Mouse (Mus musculus) hindbrain, embryonic 13.5 days (tissue): Measurements from ENCODE around the gene Gm10320. TPM values are rescaled to one million over a fixed set of nuclear protein-coding genes. Genes with fewer than 3 reads are reported as not detected.
A peak's percentile ranks its signal among the peaks of the same experiment; 100 is the strongest.

Experiments used
- ATAC-seq: fragments of 200-750 bp; cut with Nextera tagmentation; 2 replicates; pipeline ENCODE4 v1.8.0; 2017; ENCODE audit warnings: moderate TSS enrichment; ENCODE audit not compliant: low FRiP score
- H3K27ac ChIP-seq: fragments of 300-500 bp; sonication (generic); 2 replicates; pipeline ENCODE4 v1.5.1; 2015; ENCODE audit warnings: inconsistent platforms, mild to moderate bottlenecking, moderate library complexity
- H3K27me3 ChIP-seq: fragments of 300-500 bp; sonication (generic); 2 replicates; pipeline ENCODE4 v1.6.1; 2015; ENCODE audit warnings: mild to moderate bottlenecking, inconsistent platforms
- H3K36me3 ChIP-seq: fragments of 300-500 bp; sonication (generic); 2 replicates; pipeline ENCODE4 v1.6.1; 2015; ENCODE audit warnings: mild to moderate bottlenecking, inconsistent platforms
- H3K4me1 ChIP-seq: fragments of 300-500 bp; sonication (generic); replicated peaks from 2 replicates; pipeline ENCODE4 v1.6.1; 2015; ENCODE audit warnings: inconsistent platforms
- H3K4me2 ChIP-seq: fragments of 300-500 bp; sonication (generic); 2 replicates; pipeline ENCODE4 v1.6.1; 2015; ENCODE audit warnings: inconsistent platforms, mild to moderate bottlenecking, moderate library complexity
- H3K4me3 ChIP-seq: fragments of 300-500 bp; sonication (generic); 2 replicates; pipeline ENCODE4 v1.5.1; 2015; ENCODE audit warnings: mild to moderate bottlenecking, inconsistent platforms
- H3K9ac ChIP-seq: fragments of 300-500 bp; sonication (generic); 2 replicates; pipeline ENCODE4 v1.6.1; 2015; ENCODE audit warnings: mild to moderate bottlenecking, inconsistent platforms
- H3K9me3 ChIP-seq: fragments of 300-500 bp; sonication (generic); 2 replicates; pipeline ENCODE4 v1.6.1; 2016; ENCODE audit warnings: inconsistent platforms
- WGBS: fragments of 180-500 bp; shearing (Covaris S2); methylation state at CpG from one replicate; pipeline ENCODE4 v1.1.7; 2015; 5-methylcytosine and 5-hydroxymethylcytosine counted together
- polyA plus RNA-seq: library from polyadenylated mRNA; unstranded; fragments of >200 nt; fragmentation: Nextera tagmentation; extraction: Ambion mirVana; gene quantifications from 2 replicates; pipeline ENCODE4 v1.2.1, GENCODE M21; 2015

Gm10320 gene
- polyA plus RNA-seq, 1 experiment from 2014 or later, result 0.99 TPM

GRCm38 (mm10) chr13:98518341-98518740, 26.5 kb upstream of the Gm10320 start:
- Histone ChIP-seq H3K27me3 (peaks cover 10% of the 10 kb centered on the region; the same call in 1 of the 2 replicates), H3K9ac (no peak overlapping the region), H3K4me1 (no peaks in the 10 kb centered on the region; the same call in 1 of the 2 replicates), H3K36me3 (no peaks in the 10 kb centered on the region), H3K9me3 (no peaks in the 10 kb centered on the region), H3K27ac (no peak overlapping the region), H3K4me3 (no peak overlapping the region), H3K4me2 (no peak overlapping the region)
- WGBS, result 26% methylated on average over 11 of the region's 11 CpGs
- ATAC-seq, result no peak

- H3K4me3 ChIP-seq, result no peak overlapping the region
- 61% methylated on average over 5 of the region's 5 CpGs for WGBS
- H3K4me2 ChIP-seq, result no peak overlapping the region
- no peaks in the 10 kb centered on the region for H3K36me3 ChIP-seq
- peaks cover 10% of the 10 kb centered on the region; the same call in 1 of the 2 replicates for H3K27me3 ChIP-seq
- no peak overlapping the region for H3K9ac ChIP-seq
- H3K27ac ChIP-seq, result no peak overlapping the region
- ATAC-seq, result no peak
- no peaks in the 10 kb centered on the region; the same call in 1 of the 2 replicates for H3K4me1 ChIP-seq
- no peaks in the 10 kb centered on the region for H3K9me3 ChIP-seq
These were observed 25.9 kb upstream of the Gm10320 start for GRCm38 (mm10) chr13:98517666-98518065.

- H3K27ac ChIP-seq, result no peak overlapping the region
- no peak overlapping the region for H3K4me3 ChIP-seq
- ATAC-seq, result no peak
- no peak overlapping the region for H3K4me2 ChIP-seq
- no peak overlapping the region for H3K9ac ChIP-seq
- no peaks in the 10 kb centered on the region for H3K36me3 ChIP-seq
- no peaks in the 10 kb centered on the region; the same call in 1 of the 2 replicates for H3K4me1 ChIP-seq
- peaks cover 10% of the 10 kb centered on the region; the same call in 1 of the 2 replicates for H3K27me3 ChIP-seq
- WGBS, result 86% methylated on average over 4 of the region's 4 CpGs
- H3K9me3 ChIP-seq, result no peaks in the 10 kb centered on the region
These were observed 25.2 kb upstream of the Gm10320 start for GRCm38 (mm10) chr13:98516985-98517384.

GRCm38 (mm10) chr13:98512066-98512465, 20.3 kb upstream of the Gm10320 start:
- no peak overlapping the region for H3K9ac ChIP-seq
- no peak overlapping the region for H3K4me2 ChIP-seq
- ATAC-seq, result no peak
- no peak overlapping the region for H3K4me3 ChIP-seq
- H3K36me3 ChIP-seq, result no peaks in the 10 kb centered on the region
- no peak overlapping the region for H3K27ac ChIP-seq
- WGBS, result 70% methylated on average over 4 of the region's 4 CpGs
- H3K9me3 ChIP-seq, result no peaks in the 10 kb centered on the region; the same call in 1 of the 2 replicates
- no peaks in the 10 kb centered on the region for H3K4me1 ChIP-seq
- peaks cover 38% of the 10 kb centered on the region for H3K27me3 ChIP-seq

- Histone ChIP-seq H3K27me3 (peaks cover 74% of the 10 kb centered on the region), H3K36me3 (no peaks in the 10 kb centered on the region), H3K27ac (no peak overlapping the region), H3K9me3 (no peaks in the 10 kb centered on the region; the same call in 1 of the 2 replicates), H3K9ac (no peak overlapping the region), H3K4me1 (peaks cover 19% of the 10 kb centered on the region), H3K4me2 (no peak overlapping the region), H3K4me3 (no peak overlapping the region)
- WGBS, result 57% methylated on average over 2 of the region's 2 CpGs
- ATAC-seq, result no peak
These were observed 15.9 kb upstream of the Gm10320 start for GRCm38 (mm10) chr13:98507656-98508055.

- no peaks in the 10 kb centered on the region for H3K36me3 ChIP-seq
- H3K4me2 ChIP-seq, result no peak overlapping the region
- peaks cover 85% of the 10 kb centered on the region for H3K27me3 ChIP-seq
- no peak overlapping the region for H3K27ac ChIP-seq
- no peaks in the 10 kb centered on the region; the same call in 1 of the 2 replicates for H3K9me3 ChIP-seq
- no peak overlapping the region for H3K9ac ChIP-seq
- 26% methylated on average over 4 of the region's 4 CpGs for WGBS
- no peak overlapping the region for H3K4me3 ChIP-seq
- ATAC-seq, result no peak
- H3K4me1 ChIP-seq, result peaks cover 21% of the 10 kb centered on the region
These were observed 14.7 kb upstream of the Gm10320 start for GRCm38 (mm10) chr13:98506496-98506895.

- WGBS, result 9% methylated on average over 6 of the region's 6 CpGs
- H3K4me2 ChIP-seq, result no peak overlapping the region
- no peak overlapping the region for H3K9ac ChIP-seq
- H3K4me1 ChIP-seq, result peaks cover 21% of the 10 kb centered on the region
- ATAC-seq, result no peak
- H3K27ac ChIP-seq, result no peak overlapping the region
- no peak overlapping the region for H3K4me3 ChIP-seq
- H3K36me3 ChIP-seq, result no peaks in the 10 kb centered on the region
- H3K9me3 ChIP-seq, result no peaks in the 10 kb centered on the region; the same call in 1 of the 2 replicates
- peaks cover 90% of the 10 kb centered on the region for H3K27me3 ChIP-seq
These were observed 14.2 kb upstream of the Gm10320 start for GRCm38 (mm10) chr13:98505989-98506388.

GRCm38 (mm10) chr13:98505489-98505857, 13.7 kb upstream of the Gm10320 start:
- no peak for ATAC-seq
- Histone ChIP-seq H3K4me2 (no peak overlapping the region), H3K4me1 (peaks cover 21% of the 10 kb centered on the region), H3K27ac (no peak overlapping the region), H3K9me3 (no peaks in the 10 kb centered on the region), H3K4me3 (no peak overlapping the region), H3K9ac (no peak overlapping the region), H3K36me3 (no peaks in the 10 kb centered on the region), H3K27me3 (peaks cover 93% of the 10 kb centered on the region)
- 5% methylated on average over 11 of the region's 11 CpGs for WGBS

GRCm38 (mm10) chr13:98504661-98505488, 13.1 kb upstream of the Gm10320 start:
- peak overlapping the region; percentile 49; the same call in 1 of the 2 replicates for H3K9ac ChIP-seq
- peak overlapping the region; percentile 31 for H3K4me3 ChIP-seq
- H3K36me3 ChIP-seq, result no peaks in the 10 kb centered on the region
- no peaks in the 10 kb centered on the region for H3K9me3 ChIP-seq
- WGBS, result under 1% methylated on average over 50 of the region's 51 CpGs
- H3K27me3 ChIP-seq, result peaks cover 94% of the 10 kb centered on the region
- peaks cover 21% of the 10 kb centered on the region for H3K4me1 ChIP-seq
- no peak overlapping the region for H3K27ac ChIP-seq
- peak; percentile 71; the same call in 1 of the 2 replicates for ATAC-seq
- H3K4me2 ChIP-seq, result peak overlapping the region; percentile 55

GRCm38 (mm10) chr13:98504181-98504660, 12.4 kb upstream of the Gm10320 start:
- Histone ChIP-seq H3K4me2 (peak overlapping the region; percentile 55), H3K4me1 (peaks cover 21% of the 10 kb centered on the region), H3K27ac (no peak overlapping the region), H3K9ac (no peak overlapping the region), H3K4me3 (peak overlapping the region; percentile 31), H3K9me3 (no peaks in the 10 kb centered on the region), H3K36me3 (no peaks in the 10 kb centered on the region), H3K27me3 (peaks cover 95% of the 10 kb centered on the region)
- ATAC-seq, result peak; percentile 25; the same call in 1 of the 2 replicates
- 1% methylated on average over 27 of the region's 27 CpGs for WGBS

GRCm38 (mm10) chr13:98503601-98504000, 11.8 kb upstream of the Gm10320 start:
- Histone ChIP-seq H3K4me1 (peaks cover 21% of the 10 kb centered on the region), H3K4me3 (no peak overlapping the region), H3K9ac (no peak overlapping the region), H3K27me3 (peaks cover 98% of the 10 kb centered on the region), H3K4me2 (peak overlapping the region; percentile 55; the same call in 1 of the 2 replicates), H3K36me3 (no peaks in the 10 kb centered on the region), H3K27ac (no peak overlapping the region), H3K9me3 (no peaks in the 10 kb centered on the region)
- WGBS, result under 1% methylated on average over 8 of the region's 8 CpGs
- ATAC-seq, result no peak

GRCm38 (mm10) chr13:98502813-98503341, 11.1 kb upstream of the Gm10320 start:
- WGBS, result under 1% methylated on average over 27 of the region's 27 CpGs
- H3K9ac ChIP-seq, result no peak overlapping the region
- peak overlapping the region; percentile 30; the same call in 1 of the 2 replicates for H3K4me2 ChIP-seq
- no peaks in the 10 kb centered on the region for H3K36me3 ChIP-seq
- no peak overlapping the region for H3K27ac ChIP-seq
- peaks cover 99% of the 10 kb centered on the region for H3K27me3 ChIP-seq
- peaks cover 21% of the 10 kb centered on the region for H3K4me1 ChIP-seq
- no peaks in the 10 kb centered on the region for H3K9me3 ChIP-seq
- 0 out of 2 replicates have a peak overlapping the region, but pooled peaks have one; percentile 12 for H3K4me3 ChIP-seq
- no peak for ATAC-seq
